Mouse (Mus musculus) lung, postnatal 0 days (tissue): Measurements from ENCODE around the gene Rrp1b.

ENCODE experiments used
- CTCF ChIP-seq: IDR thresholded peaks from 2 replicates; pipeline ENCODE4 v1.5.1; 2016; ENCODE audit warnings: antibody characterized with exemption, mild to moderate bottlenecking
- EP300 ChIP-seq: IDR thresholded peaks from 2 replicates; pipeline ENCODE4 v1.6.1; 2016; ENCODE audit warnings: antibody characterized with exemption, mild to moderate bottlenecking, control low read depth

DNA sequence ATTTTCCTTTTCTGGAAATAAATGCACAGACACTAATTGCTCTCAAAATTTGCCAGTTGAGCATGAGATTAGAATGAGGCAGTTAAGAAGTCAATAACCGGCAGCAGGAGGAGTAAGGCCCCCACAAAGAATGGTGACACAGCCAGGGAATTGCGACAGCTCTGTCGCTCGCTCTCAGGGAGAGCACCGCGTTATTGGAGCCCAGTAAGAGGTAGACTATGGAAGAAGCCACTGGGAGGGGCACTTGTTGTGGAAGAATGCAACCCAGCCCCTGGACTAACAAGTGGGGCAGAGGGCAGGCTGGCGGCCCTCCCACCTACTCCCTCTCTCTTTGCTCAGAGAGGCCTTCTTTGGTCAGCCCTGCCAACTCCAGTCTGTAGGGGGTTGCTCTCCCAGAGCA lies 4.2 kb upstream of the Rrp1b start:
- TF ChIP-seq CTCF (no peak), EP300 (no peak)
